Mouse (Mus musculus) CH12.LX (cell line): ENCODE measurements around the gene Slc7a6.

Experiments
- CTCF ChIP-seq, 2 experiments: IDR thresholded peaks in 1 of 2; conservative IDR thresholded peaks in 1 of 2; 2 replicates each; pipeline ENCODE4 v1.5.1; 2011 to 2012; ENCODE audit warnings: low read depth in 2 of 2, low read length in 2 of 2, improper control_type of control experiment in 1 of 2, inconsistent platforms in 1 of 2, mild to moderate bottlenecking in 1 of 2, moderate library complexity in 1 of 2
- EP300 ChIP-seq: IDR thresholded peaks from 2 replicates; pipeline ENCODE4 v1.6.1; 2011; ENCODE audit warnings: low read length, improper control_type of control experiment
- ETS1 ChIP-seq: conservative IDR thresholded peaks from 2 replicates; pipeline ENCODE4 v1.6.1; 2012; ENCODE audit warnings: low read depth, mild to moderate bottlenecking, inconsistent platforms, low read length, improper control_type of control experiment, moderate library complexity
- KAT2A ChIP-seq: IDR thresholded peaks from 2 replicates; pipeline ENCODE4 v1.6.1; 2012; ENCODE audit warnings: low read length, improper control_type of control experiment, inconsistent platforms; ENCODE audit not compliant: insufficient replicate concordance
- MAX ChIP-seq: IDR thresholded peaks from 2 replicates; pipeline ENCODE4 v1.6.1; 2011; ENCODE audit warnings: low read length, improper control_type of control experiment
- PAX5 ChIP-seq: IDR thresholded peaks from 2 replicates; pipeline ENCODE4 v1.6.1; 2012; ENCODE audit warnings: low read length, inconsistent platforms, mixed read lengths
- POLR2A ChIP-seq: IDR thresholded peaks from 2 replicates; pipeline ENCODE4 v1.6.1; 2011; ENCODE audit warnings: low read depth, mild to moderate bottlenecking, improper control_type of control experiment, low read length
- RAD21 ChIP-seq: IDR thresholded peaks from 2 replicates; pipeline ENCODE4 v1.6.1; 2011; ENCODE audit warnings: low read depth, mild to moderate bottlenecking, low read length, improper control_type of control experiment, moderate library complexity
- SMC3 ChIP-seq: IDR thresholded peaks from 2 replicates; pipeline ENCODE4 v1.6.1; 2011; ENCODE audit warnings: low read depth, low read length, improper control_type of control experiment
- USF1 ChIP-seq: IDR thresholded peaks from 2 replicates; pipeline ENCODE4 v1.6.1; 2014; ENCODE audit warnings: low read depth, mild to moderate bottlenecking, inconsistent platforms, low read length, improper control_type of control experiment
- ZC3H11A ChIP-seq: IDR thresholded peaks from 2 replicates; pipeline ENCODE4 v1.6.1; 2012; ENCODE audit warnings: low read depth, mild to moderate bottlenecking, inconsistent platforms, low read length, improper control_type of control experiment
- ZKSCAN1 ChIP-seq: IDR thresholded peaks from 2 replicates; pipeline ENCODE4 v1.6.1; 2012; ENCODE audit warnings: low read depth, inconsistent platforms, low read length, improper control_type of control experiment, borderline replicate concordance
- ZMIZ1 ChIP-seq: IDR thresholded peaks from 2 replicates; pipeline ENCODE4 v1.6.1; 2012; ENCODE audit warnings: low read depth, mild to moderate bottlenecking, inconsistent platforms, low read length, improper control_type of control experiment
- ZNF384 ChIP-seq: IDR thresholded peaks from 2 replicates; pipeline ENCODE4 v1.6.1; 2012; ENCODE audit warnings: low read depth, low read length, improper control_type of control experiment, inconsistent platforms

GRCm38 (mm10) chr8:106152876-106153275, 15.8 kb upstream of the Slc7a6 start:
- TF ChIP-seq EP300 (no peak), SMC3 (no peak), PAX5 (no peak), POLR2A (no peak), ZKSCAN1 (no peak), KAT2A (no peak), ZC3H11A (no peak), CTCF (conservative IDR thresholded peaks at IDR 0.05 in 1 of 2, IDR thresholded peaks at IDR 0.05 in 1 of 2; ENCODE audit: low read depth in 2 of 2, low read length in 2 of 2) (no peak), USF1 (no peak), ZNF384 (no peak), RAD21 (no peak), ETS1 (no peak), ZMIZ1 (no peak), MAX (no peak)
